ENCODE assay signal across 8 mouse cellular contexts in genomic region chr9:69517387-69518035, GRCm38 (mm10).
A peak's percentile ranks its signal among the peaks of the same experiment; 100 is the strongest.
DNase-seq lines count a peak whose midpoint lies in the region; ATAC-seq and TF ChIP-seq lines count a peak whose summit lies in the region.
"Had no signal": no experiment of that assay in that cellular context is flagged by ENCODE, and none has a peak within 500 bp of the region (broad histone marks: within the 10 kb centered on the region; RNA-seq: fewer than 3 reads in every experiment).

No protein-coding gene starts in this region.

- peaks cover 3% of the 10 kb centered on the region for H3K4me1 ChIP-seq in neural tube, embryonic 12.5 days
- H3K4me1 ChIP-seq in kidney, adult 2 months (ENCODE audit: control insufficient read depth, insufficient read depth, low read length) = no peaks in the 10 kb centered on the region
- peaks cover 7% of the 10 kb centered on the region; the same call in 1 of the 2 replicates for H3K4me1 ChIP-seq in neural tube, embryonic 14.5 days (ENCODE audit: control insufficient read depth, insufficient read depth, low read length)
- H3K4me1 ChIP-seq in liver, embryonic 12.5 days = no peaks in the 10 kb centered on the region

- no peak overlapping the region for H3K4me2 ChIP-seq in neural tube, embryonic 12.5 days (replicated peaks)
- peak overlapping the region; percentile 32; the same call in 1 of the 2 replicates for H3K4me2 ChIP-seq in neural tube, embryonic 14.5 days (ENCODE audit: low read depth, low read length)
- no peak overlapping the region for H3K4me2 ChIP-seq in liver, embryonic 12.5 days

- no peak overlapping the region for H3K9ac ChIP-seq in neural tube, embryonic 12.5 days
- H3K9ac ChIP-seq in neural tube, embryonic 14.5 days (replicated peaks; ENCODE audit: low read depth, low read length) = no peak overlapping the region
- no peak overlapping the region for H3K9ac ChIP-seq in liver, embryonic 12.5 days
- H3K9ac ChIP-seq: liver, embryonic 14.5 days had no signal

- no peak overlapping the region for H3K27ac ChIP-seq in neural tube, embryonic 12.5 days
- no peak overlapping the region for H3K27ac ChIP-seq in kidney, adult 2 months (ENCODE audit: insufficient read depth, low read depth, low read length)
- peak overlapping the region; percentile 62 for H3K27ac ChIP-seq in neural tube, embryonic 14.5 days (ENCODE audit: low read depth, low read length)
- H3K27ac ChIP-seq in liver, embryonic 12.5 days = no peak overlapping the region
- H3K27ac ChIP-seq: liver, embryonic 14.5 days had no signal

- peak; percentile 74 for ATAC-seq in neural tube, embryonic 12.5 days (ENCODE audit: low FRiP score, low read depth)
- ATAC-seq in neural tube, embryonic 14.5 days (ENCODE audit: low read depth) = peak; percentile 89
- no peak for ATAC-seq in liver, embryonic 12.5 days

- DNase-seq in neural tube, embryonic 10.5 days (ENCODE audit: extremely low spot score, low spot score) = no peak
- peak; percentile 27 for DNase-seq in kidney, adult 2 months
- DNase-seq in left cerebral cortex, postnatal 14 days (ENCODE audit: low spot score in 2 of 2) = peak; percentile 84 to 87
- no peak for DNase-seq in thymus, postnatal 10 days (ENCODE audit: low spot score in 2 of 2)

- H3K9me3 ChIP-seq in neural tube, embryonic 12.5 days = no peaks in the 10 kb centered on the region
- no peaks in the 10 kb centered on the region for H3K9me3 ChIP-seq in neural tube, embryonic 14.5 days (ENCODE audit: control insufficient read depth, low read length)
- no peaks in the 10 kb centered on the region for H3K9me3 ChIP-seq in liver, embryonic 12.5 days (replicated peaks)

- intact Hi-C loops in left cerebral cortex, postnatal 14 days (cut with DNase I) = no loop called here

- no peaks in the 10 kb centered on the region for H3K36me3 ChIP-seq in neural tube, embryonic 12.5 days
- H3K36me3 ChIP-seq in kidney, adult 2 months (ENCODE audit: control insufficient read depth, insufficient read depth, low read length) = no peaks in the 10 kb centered on the region
- H3K36me3 ChIP-seq in neural tube, embryonic 14.5 days (ENCODE audit: control insufficient read depth, insufficient read depth, low read length) = no peaks in the 10 kb centered on the region
- no peaks in the 10 kb centered on the region for H3K36me3 ChIP-seq in liver, embryonic 12.5 days

- no peak overlapping the region for H3K4me3 ChIP-seq in neural tube, embryonic 12.5 days
- no peak overlapping the region for H3K4me3 ChIP-seq in kidney, adult 2 months (ENCODE audit: insufficient read depth, low read depth, low read length)
- H3K4me3 ChIP-seq in neural tube, embryonic 14.5 days (ENCODE audit: low read depth, low read length) = no peak overlapping the region
- H3K4me3 ChIP-seq in liver, embryonic 12.5 days = no peak overlapping the region

- WGBS in neural tube, embryonic 12.5 days = 60% methylated on average over 20 of the region's 20 CpGs
- WGBS in kidney, adult 2 months = 52% methylated on average over 20 of the region's 20 CpGs
- 36% methylated on average over 20 of the region's 20 CpGs for WGBS in neural tube, embryonic 14.5 days
- 70% methylated on average over 20 of the region's 20 CpGs for WGBS in liver, embryonic 12.5 days (ENCODE audit: insufficient replicate concordance)

- H3K27me3 ChIP-seq in neural tube, embryonic 12.5 days (replicated peaks) = no peaks in the 10 kb centered on the region
- no peaks in the 10 kb centered on the region for H3K27me3 ChIP-seq in kidney, adult 2 months (replicated peaks; ENCODE audit: control insufficient read depth, insufficient read depth, low read length)
- no peaks in the 10 kb centered on the region for H3K27me3 ChIP-seq in neural tube, embryonic 14.5 days (ENCODE audit: control insufficient read depth, insufficient read depth, low read length)
- no peaks in the 10 kb centered on the region for H3K27me3 ChIP-seq in liver, embryonic 12.5 days (replicated peaks)

- TF ChIP-seq CTCF in kidney, adult 2 months (conservative IDR thresholded peaks at IDR 0.05; ENCODE audit: insufficient read depth, insufficient read length, low read depth, low read length) = no peak

- TF ChIP-seq POLR2A in kidney, adult 2 months (IDR thresholded peaks at IDR 0.05; ENCODE audit: low read depth, low read length) = no peak

Comparison
In these comparisons a context has a peak if more than half of its experiments do, and no peak if none do; other contexts are left out.
1. DNase-seq: peak in kidney, adult 2 months (single experiment) and left cerebral cortex, postnatal 14 days (2 of 2); none in neural tube, embryonic 10.5 days (single experiment) and thymus, postnatal 10 days (0 of 2).